In genomic region chr3:153481012-153481411, GRCm38 (mm10) we compare ENCODE assay signal across 26 mouse cellular contexts.
DNase-seq lines count a peak whose midpoint lies in the region; ATAC-seq lines count a peak whose summit lies in the region.
"Had no signal": no experiment of that assay in that cellular context is flagged by ENCODE, and none has a peak within 500 bp of the region (broad histone marks: within the 10 kb centered on the region; RNA-seq: fewer than 3 reads in every experiment).

No protein-coding gene starts in this region.

- 61% methylated on average over 6 of the region's 6 CpGs for WGBS in liver, embryonic 11.5 days
- WGBS in liver, embryonic 15.5 days (ENCODE audit: insufficient replicate concordance) = 42% methylated on average over 6 of the region's 6 CpGs

- H3K4me1 ChIP-seq in liver, embryonic 11.5 days (replicated peaks; ENCODE audit: control insufficient read depth, insufficient read depth, low read length) = peaks cover 13% of the 10 kb centered on the region
- peaks cover 14% of the 10 kb centered on the region for H3K4me1 ChIP-seq in liver, embryonic 15.5 days (replicated peaks)
- H3K4me1 ChIP-seq: limb, embryonic 12.5 days; stomach, embryonic 15.5 days had no signal

- H3K4me3 ChIP-seq in liver, embryonic 11.5 days (ENCODE audit: low read depth, low read length) = no peak overlapping the region
- H3K4me3 ChIP-seq in liver, embryonic 15.5 days (replicated peaks) = no peak overlapping the region
- H3K4me3 ChIP-seq: forebrain, embryonic 10.5 days; heart, adult 2 months; heart, embryonic 15.5 days; limb, embryonic 12.5 days; stomach, embryonic 15.5 days had no signal

- intact Hi-C loops in left cerebral cortex, postnatal 14 days (cut with DNase I) = no loop called here

- no peaks in the 10 kb centered on the region for H3K27me3 ChIP-seq in liver, embryonic 11.5 days (replicated peaks; ENCODE audit: control insufficient read depth, insufficient read depth, low read length)
- no peaks in the 10 kb centered on the region for H3K27me3 ChIP-seq in liver, embryonic 15.5 days
- H3K27me3 ChIP-seq: heart, embryonic 15.5 days; limb, embryonic 12.5 days; megakaryocyte, embryonic 14.5 days; stomach, embryonic 15.5 days had no signal

- no peak overlapping the region for H3K9ac ChIP-seq in liver, embryonic 11.5 days (ENCODE audit: low read depth, low read length)
- no peak overlapping the region for H3K9ac ChIP-seq in liver, embryonic 15.5 days
- H3K9ac ChIP-seq: heart, embryonic 15.5 days; hindbrain, embryonic 14.5 days; limb, embryonic 12.5 days; stomach, embryonic 15.5 days had no signal

- no peaks in the 10 kb centered on the region for H3K36me3 ChIP-seq in liver, embryonic 11.5 days (ENCODE audit: control insufficient read depth, insufficient read depth, low read length)
- H3K36me3 ChIP-seq in liver, embryonic 15.5 days (replicated peaks) = no peaks in the 10 kb centered on the region
- H3K36me3 ChIP-seq: forebrain, embryonic 10.5 days; heart, embryonic 15.5 days; limb, embryonic 12.5 days; stomach, embryonic 15.5 days had no signal

- H3K9me3 ChIP-seq in liver, embryonic 11.5 days (ENCODE audit: control insufficient read depth, low read length) = no peaks in the 10 kb centered on the region
- no peaks in the 10 kb centered on the region for H3K9me3 ChIP-seq in liver, embryonic 15.5 days (replicated peaks)
- H3K9me3 ChIP-seq: forebrain, embryonic 10.5 days; heart, embryonic 15.5 days; limb, embryonic 12.5 days; stomach, embryonic 15.5 days had no signal

- no peak overlapping the region for H3K27ac ChIP-seq in liver, embryonic 11.5 days (ENCODE audit: low read depth, low read length)
- no peak overlapping the region for H3K27ac ChIP-seq in liver, embryonic 15.5 days (replicated peaks)
- H3K27ac ChIP-seq: forebrain, embryonic 10.5 days; heart, adult 2 months; heart, embryonic 15.5 days; hindbrain, embryonic 14.5 days; limb, embryonic 12.5 days; stomach, embryonic 15.5 days had no signal

- peak; percentile 84 for ATAC-seq in liver, embryonic 11.5 days (replicated peaks; ENCODE audit: low FRiP score)
- peak; percentile 64 for ATAC-seq in liver, embryonic 15.5 days (ENCODE audit: insufficient read depth)
- ATAC-seq: midbrain, embryonic 16.5 days had no signal

- peak overlapping the region; percentile 15; the same call in 1 of the 2 replicates for H3K4me2 ChIP-seq in liver, embryonic 11.5 days
- H3K4me2 ChIP-seq in liver, embryonic 15.5 days = peak overlapping the region; percentile 7; the same call in 1 of the 2 replicates
- H3K4me2 ChIP-seq: heart, embryonic 15.5 days; hindbrain, embryonic 14.5 days; limb, embryonic 12.5 days; stomach, embryonic 15.5 days had no signal

- DNase-seq in liver, embryonic 11.5 days (ENCODE audit: low spot score) = no peak
- DNase-seq in liver = no peak
- peak; percentile 6 for DNase-seq in MEL-GATA-1-ER (ENCODE audit: extremely low read depth, low read depth)
- no peak for DNase-seq in urinary bladder, postnatal 36 days (ENCODE audit: low spot score in 2 of 2)
- no peak for DNase-seq in cerebellum, adult 18-20 months
- DNase-seq in left cerebral cortex, postnatal 14 days (ENCODE audit: low spot score in 2 of 2) = no peak
- DNase-seq: adrenal gland, postnatal 10 days; cerebellum, postnatal 10 days; gastrocnemius, postnatal 10 days; heart, adult 2 months; heart, postnatal 4 days; kidney, adult 2 months; kidney, postnatal 10 days; lung, adult 2 months; lung, postnatal 14 days; right cerebral cortex, adult 18-20 months; right cerebral cortex, postnatal 4 days; thymus, postnatal 36 days had no signal
